Mouse (Mus musculus): Measurements from ENCODE around the gene Irf1. TPM values are rescaled to one million over a fixed set of nuclear protein-coding genes. Genes with fewer than 3 reads are reported as not detected.
"Not testable (repeated sequence)": the region's sequence is repeated elsewhere in the genome, so short reads cannot be mapped to it uniquely, and the experiment has no call there.

Gene Irf1
- total RNA-seq (2021) (10 to 100 TPM; 22.7 to 35.5 TPM), polyA plus RNA-seq (2012; rRNA removed) (43.7 and 59.0 TPM in 2 replicates)
- long read RNA-seq, transcript Irf1-202 (10 exons, 2,137 nt) = major isoform, 8 of 18 reads
- long read RNA-seq, partial matches to known transcripts = 2 of 18 reads
- long read RNA-seq, other reads (novel, unspliced or antisense) = 5 of 18 reads

- DNase-seq = peak; percentile 98
Observed at GRCm38 (mm10) chr11:53769760-53770124, at the start of gene Irf1. Gene Irf1, plus strand, starts transcription at chr11:53770014.

GRCm38 (mm10) chr11:53720715-53721114, 49.1 kb upstream of the Irf1 start, which contains the start of gene Il5:
Gene Il5, plus strand, starts transcription at chr11:53720794.
- DNase-seq = peak; percentile 54

- no peak for DNase-seq
Observed at GRCm38 (mm10) chr11:53731457-53731856, 38.4 kb upstream of the Irf1 start.

GRCm38 (mm10) chr11:53732244-53732643, 37.6 kb upstream of the Irf1 start:
- no peak for DNase-seq

GRCm38 (mm10) chr11:53733824-53734223, 36.0 kb upstream of the Irf1 start:
- no peak for DNase-seq

- no peak for DNase-seq
Observed at GRCm38 (mm10) chr11:53734431-53734830, 35.4 kb upstream of the Irf1 start.

- DNase-seq = no peak
Observed at GRCm38 (mm10) chr11:53734970-53735681, 34.7 kb upstream of the Irf1 start.

- DNase-seq = peak; percentile 72
Observed at GRCm38 (mm10) chr11:53735682-53736245, 34.0 kb upstream of the Irf1 start.

- peak; percentile 79 for DNase-seq
Observed at GRCm38 (mm10) chr11:53736771-53737572, 32.8 kb upstream of the Irf1 start.

GRCm38 (mm10) chr11:53737573-53737946, 32.3 kb upstream of the Irf1 start:
- DNase-seq = peak; percentile 65

- DNase-seq = no peak
Observed at GRCm38 (mm10) chr11:53742353-53742752, 27.5 kb upstream of the Irf1 start.

- no peak for DNase-seq
Observed at GRCm38 (mm10) chr11:53745260-53745659, 24.6 kb upstream of the Irf1 start.

- DNase-seq = no peak
Observed at GRCm38 (mm10) chr11:53747985-53748384, 21.8 kb upstream of the Irf1 start.

GRCm38 (mm10) chr11:53748614-53749013, 21.2 kb upstream of the Irf1 start:
- no peak for DNase-seq

- DNase-seq = no peak
Observed at GRCm38 (mm10) chr11:53749306-53749705, 20.5 kb upstream of the Irf1 start.

GRCm38 (mm10) chr11:53749716-53750352, 20.0 kb upstream of the Irf1 start:
- no peak for DNase-seq

- no peak for DNase-seq
Observed at GRCm38 (mm10) chr11:53755011-53755595, 14.7 kb upstream of the Irf1 start.

GRCm38 (mm10) chr11:53757612-53758011, 12.2 kb upstream of the Irf1 start:
- DNase-seq = no peak

GRCm38 (mm10) chr11:53758033-53758432, 11.8 kb upstream of the Irf1 start:
- DNase-seq = not testable (repeated sequence)

GRCm38 (mm10) chr11:53758791-53759351, 10.9 kb upstream of the Irf1 start:
- no peak for DNase-seq

All from adrenal gland, adult 2 months (tissue).